Mouse (Mus musculus): ENCODE results near the gene Frs3.
A peak's percentile ranks its signal among the peaks of the same experiment; 100 is the strongest.

Frs3 gene

DNA sequence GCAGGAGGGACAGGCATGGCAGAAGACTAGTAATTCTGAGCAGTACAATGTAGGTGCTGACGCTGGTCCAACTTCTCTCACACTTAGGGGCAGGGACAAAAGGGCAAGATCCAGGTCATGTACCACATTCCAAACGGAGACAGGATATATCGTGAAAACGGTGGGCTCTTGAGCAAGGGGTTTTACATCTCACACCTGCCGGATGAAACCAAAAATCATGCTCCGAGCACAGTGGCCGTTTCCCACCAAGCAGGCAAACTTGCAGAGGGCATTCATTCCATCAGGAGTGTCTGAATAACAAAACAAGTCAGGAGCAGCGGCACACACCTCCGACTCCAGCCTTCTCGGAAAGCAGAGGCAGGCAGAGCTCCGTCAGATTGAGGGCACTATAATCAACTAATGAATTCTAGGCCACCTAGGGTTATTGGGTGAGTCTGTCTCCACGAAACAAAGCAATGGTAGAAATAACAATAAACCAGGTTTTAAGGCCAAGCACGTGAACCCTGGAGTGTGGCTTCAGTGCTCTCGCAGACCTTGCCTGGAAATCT lies 46.8 kb downstream of the Frs3 start:
- peak; percentile 68 for DNase-seq (ENCODE audit: low read depth, low spot score)

DNA sequence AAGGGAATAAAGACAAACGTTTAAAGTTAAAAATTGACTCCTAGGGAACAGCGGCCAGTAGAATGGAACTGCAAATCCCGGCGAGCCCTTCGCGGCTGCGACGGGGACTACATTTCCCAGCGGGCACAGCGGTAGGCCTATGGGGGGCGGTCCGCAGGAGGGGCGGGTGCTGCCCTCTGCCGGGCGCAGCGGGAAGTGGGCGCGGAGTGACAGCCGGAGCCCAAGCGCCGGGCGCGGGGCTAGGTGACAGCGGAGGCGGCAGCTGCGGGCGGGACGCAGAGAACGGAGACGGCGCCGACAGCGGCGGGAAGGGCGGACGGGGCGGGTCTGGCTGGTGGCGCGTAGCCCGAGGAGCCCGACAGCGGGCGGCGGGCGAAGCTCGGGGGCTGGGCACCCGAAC lies 48.0 kb downstream of the Frs3 start, which contains the start of gene Tfeb:
Tfeb (plus strand) TSS at position 175 of the 400 bp plus-strand sequence.
- peak; percentile 91 for DNase-seq (ENCODE audit: low read depth, low spot score)

DNA sequence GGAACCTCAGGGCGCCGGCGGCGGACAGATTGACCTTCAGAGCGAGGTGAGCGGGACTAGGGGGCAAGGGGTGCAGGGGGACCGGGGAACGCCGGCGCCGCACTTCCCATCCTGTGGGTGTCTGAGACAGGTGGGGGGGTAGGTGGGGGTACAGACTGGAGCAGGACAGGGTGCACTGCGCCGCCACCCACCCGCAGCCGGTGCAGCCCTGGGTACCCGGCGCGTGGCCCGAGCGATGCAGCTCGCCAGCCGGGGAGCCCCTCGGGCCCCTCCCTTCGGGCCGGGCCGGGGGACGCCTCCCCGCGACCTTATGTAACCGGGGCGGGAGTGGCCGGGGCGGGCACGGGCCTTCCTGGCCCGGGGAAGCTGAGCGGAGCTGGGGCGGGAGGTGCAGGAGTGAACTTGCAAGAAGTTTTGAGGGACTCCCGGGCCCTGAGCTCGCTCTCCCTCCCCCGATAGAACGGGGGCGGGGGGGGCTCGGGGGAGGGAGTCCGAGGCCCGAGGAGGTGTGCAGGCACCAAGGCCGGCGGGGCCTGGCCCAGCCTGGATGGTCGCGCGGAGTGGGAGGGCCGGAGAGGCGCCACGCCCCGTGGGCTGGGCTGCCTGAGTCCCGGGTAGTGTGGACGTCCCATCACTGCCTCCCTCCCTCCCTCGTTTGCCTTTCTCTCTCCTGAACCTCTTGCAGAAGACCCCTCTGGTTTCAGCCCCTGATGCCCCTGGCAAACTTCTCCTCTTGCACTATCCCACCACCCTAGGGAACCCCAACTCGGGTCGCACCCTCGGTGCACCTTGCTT lies 48.6 kb downstream of the Frs3 start:
- DNase-seq (ENCODE audit: low read depth, low spot score): peak; percentile 89

DNA sequence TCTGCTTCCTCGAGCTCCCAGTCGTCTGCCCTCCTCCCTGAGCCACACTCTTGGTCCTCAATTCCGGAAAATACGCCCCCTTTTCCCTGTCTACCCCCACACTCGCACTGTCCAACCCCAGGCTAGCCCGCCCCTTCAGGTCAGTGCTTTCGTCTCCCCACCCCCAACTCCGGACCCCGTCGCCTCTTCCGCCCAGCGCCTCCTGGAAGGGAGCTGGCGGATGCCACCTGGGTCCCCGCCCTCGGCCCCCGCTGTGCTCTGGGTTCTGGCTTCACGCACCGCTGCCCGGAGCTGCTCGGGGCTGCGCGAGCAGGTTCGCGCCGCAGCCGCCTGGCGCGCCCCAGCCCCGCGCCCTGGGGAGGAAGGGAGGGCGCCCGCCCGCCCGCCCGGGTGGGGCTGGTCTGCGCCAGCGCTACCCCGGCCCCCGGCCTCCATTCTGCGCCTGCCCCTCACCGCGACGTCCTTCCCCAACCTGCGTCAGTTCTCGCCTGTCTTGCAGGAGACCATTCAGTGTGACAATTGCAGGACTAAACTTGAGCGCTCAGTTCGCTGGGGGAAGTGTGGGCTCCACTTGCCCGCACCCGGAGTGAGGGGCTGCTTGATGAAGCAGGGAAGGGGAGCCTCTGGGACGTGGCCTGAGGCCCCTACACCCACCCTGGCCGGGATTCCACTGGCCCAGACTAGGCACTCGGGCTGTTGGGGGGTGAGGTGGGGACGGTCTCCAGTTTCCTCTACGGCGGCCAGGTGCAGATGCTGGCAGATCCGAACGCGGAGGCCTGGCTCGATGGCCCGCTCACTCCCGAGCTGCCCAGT lies 49.4 kb downstream of the Frs3 start:
- peak; percentile 96 for DNase-seq (ENCODE audit: low read depth, low spot score)

DNA sequence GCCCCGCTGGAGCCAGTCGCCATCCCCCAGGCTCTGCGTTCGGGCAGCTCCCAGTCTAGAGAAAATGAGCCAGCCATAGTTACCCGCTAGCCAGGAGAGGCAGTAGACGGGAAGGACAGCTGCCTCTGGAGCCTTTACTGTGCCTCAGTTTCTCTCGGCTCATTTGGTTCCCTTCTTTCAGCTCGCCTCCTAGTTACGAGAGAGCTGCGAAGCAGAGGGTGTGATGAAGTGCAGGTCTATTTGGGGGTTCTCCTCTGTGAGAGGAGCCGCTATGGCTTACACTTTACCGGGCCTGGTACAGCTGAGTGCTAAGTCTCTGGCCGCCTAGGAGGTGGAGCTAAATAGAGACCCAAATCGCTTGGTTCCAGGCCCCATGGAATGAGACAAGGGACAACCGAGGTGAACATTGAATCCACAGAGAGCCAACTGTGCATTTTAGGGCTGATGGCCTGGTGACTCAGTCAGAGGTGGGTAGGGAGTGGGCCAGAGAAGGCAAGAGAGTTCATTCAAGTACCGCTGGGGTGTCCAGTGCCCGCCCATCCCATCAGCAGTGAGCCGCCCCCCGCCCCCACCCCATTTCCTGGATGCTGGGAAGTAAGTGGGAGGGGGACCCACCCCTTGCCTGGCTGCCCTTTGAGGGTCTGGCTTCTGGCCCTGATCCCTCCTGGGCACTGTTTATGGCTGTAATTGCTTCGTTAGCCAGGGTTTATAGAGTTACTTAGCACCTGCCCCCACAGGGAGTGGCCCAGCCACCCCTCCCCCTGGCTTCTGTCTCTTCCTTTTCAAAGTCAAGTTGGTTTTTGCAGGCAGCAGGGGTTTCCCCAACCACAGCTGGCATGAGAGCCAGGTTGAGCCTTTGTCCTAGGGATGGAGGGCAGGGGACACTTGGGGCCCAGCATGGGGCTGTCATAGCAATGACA lies 50.3 kb downstream of the Frs3 start:
- peak; percentile 88 for DNase-seq (ENCODE audit: low read depth, low spot score)

DNA sequence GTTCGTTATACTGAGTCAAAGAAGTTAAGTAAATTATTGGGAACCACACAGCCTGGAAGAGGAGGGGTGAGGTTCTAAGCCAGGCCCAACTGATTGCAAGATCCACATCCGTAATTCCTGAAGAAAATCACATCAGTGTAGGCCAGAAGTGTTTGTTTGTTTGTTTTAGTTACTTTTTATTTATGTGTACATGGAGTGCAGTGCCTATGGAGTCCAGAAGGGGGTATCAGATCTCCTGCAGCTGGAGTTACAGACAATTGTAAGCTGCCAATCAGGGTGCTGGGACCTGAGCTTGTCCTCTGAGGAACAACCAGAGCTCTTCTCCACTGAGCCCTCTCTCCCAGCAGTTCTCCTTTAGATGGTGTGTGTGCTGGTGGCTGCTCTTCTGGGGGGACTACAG lies 51.4 kb downstream of the Frs3 start:
- DNase-seq (ENCODE audit: low read depth, low spot score): peak; percentile 87

DNA sequence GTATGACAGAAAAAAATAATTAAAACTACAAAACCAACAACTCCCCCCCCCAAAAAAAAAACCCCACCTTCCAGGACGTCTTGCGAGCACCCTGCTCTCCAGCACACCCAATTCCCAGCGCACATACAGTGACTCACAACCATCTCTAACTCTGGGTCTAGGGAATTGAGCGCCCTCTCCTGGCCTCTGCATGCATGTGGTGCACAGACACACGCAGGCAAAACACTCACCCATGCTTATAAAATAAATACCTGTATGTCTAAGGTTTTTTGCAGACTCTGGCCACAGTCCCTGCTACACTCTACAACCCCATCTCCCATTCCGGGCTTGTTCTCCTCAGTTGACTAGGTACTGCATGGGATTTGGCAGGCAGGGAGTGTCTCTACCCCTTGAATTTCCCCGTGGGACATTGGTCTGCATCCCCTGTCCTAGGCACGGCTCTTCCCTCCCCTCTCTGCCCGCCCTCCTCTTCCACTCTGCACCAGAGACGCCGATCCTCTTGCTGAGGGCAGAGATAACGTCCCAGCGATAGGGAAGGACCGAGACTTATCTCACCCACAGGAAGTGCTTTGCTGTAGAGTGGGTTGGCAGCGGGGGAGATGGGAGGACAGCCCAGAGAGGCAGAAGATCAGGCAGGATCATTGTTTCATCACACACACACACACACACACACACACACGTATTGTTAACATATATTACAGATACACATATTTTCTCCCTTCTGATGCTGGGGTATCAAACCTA lies 54.3 kb downstream of the Frs3 start:
- peak; percentile 87 for DNase-seq (ENCODE audit: low read depth, low spot score)

DNA sequence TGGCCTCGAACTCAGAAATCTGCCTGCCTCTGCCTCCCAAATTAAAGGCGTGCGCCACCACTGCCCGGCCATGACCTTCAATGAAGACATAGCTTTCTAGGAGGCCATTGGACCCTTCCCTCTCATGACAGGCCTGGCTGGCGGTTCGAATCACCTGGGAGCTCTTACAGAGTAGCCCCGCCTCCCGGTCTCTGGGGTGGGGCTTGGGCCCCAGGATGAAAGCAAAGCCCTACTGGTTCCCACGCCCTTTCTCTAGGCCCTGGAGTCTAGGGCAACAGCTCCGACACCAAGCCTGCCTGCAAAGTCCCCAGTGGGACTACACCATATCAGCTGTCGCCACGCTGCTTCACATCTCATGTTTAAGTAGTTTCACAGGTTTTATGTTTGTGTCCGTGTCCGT lies 55.3 kb downstream of the Frs3 start:
- peak; percentile 80 for DNase-seq (ENCODE audit: low read depth, low spot score)

DNA sequence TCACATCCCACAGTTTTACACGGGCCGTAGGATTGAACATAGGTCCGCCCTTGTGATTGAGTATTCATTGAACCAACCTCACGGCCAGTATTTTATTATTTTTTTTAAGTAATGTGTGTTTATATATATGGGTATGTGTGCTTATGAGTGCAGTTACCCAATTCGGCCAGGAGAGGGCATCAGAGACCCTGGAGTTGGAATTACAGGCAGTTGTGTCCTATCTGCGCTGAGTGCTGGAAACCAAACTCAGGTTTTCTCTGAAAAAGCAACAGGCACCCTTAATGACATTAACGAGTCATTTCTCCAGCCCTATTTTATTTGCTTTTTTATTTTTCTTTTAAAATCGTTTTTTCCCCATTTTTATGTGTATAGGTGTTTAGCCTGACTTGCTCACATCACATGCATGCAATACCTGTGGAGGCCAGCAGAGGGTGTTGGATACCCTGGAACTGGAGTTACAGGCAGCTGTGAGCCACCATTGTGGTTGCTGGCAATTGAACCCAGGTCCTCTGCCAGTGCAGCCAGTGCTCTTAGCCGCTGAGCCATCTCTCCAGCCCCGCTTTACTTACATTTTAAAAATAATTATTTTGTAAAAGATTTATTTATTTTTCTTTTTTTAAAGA lies 56.0 kb downstream of the Frs3 start:
- peak; percentile 92 for DNase-seq (ENCODE audit: low read depth, low spot score)

DNA sequence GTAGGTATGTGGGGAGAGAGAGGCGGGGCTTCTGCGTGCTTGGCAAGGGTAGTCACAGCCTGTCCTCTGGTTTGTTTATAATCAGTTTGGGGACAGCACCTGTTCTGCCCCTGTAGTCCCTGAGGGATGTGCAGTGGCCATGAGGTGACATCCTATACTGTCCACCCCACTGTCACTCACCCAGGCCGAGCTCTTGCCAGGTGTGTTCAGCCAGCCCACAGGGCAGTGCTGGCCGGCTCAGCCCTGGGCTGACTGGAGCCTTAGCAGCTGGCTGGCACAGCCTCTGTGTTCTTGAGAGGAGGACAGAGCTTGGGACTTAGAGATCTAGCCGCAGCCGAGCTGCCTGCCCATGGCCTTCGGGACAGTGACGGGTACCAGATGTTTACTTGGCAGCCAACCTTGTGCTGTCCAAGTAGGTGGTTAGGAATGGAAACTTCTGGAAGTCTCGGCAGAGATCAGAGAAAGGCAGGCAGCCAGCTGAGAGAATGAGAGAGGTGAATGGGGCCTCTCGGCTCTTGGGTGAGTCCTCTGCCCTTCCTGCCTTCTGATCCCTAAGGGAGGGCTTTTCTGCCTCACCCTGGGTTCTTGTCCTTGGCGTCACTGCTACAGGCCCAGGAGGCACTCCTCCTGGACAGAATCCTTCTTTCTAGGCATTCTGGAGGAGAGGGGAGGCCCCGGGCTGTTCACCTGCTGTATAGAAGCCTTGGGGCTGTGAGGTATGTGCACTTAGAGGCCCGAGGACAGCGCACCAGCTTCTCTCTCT lies 60.1 kb downstream of the Frs3 start:
- no peak for DNase-seq (ENCODE audit: low read depth, low spot score)

DNA sequence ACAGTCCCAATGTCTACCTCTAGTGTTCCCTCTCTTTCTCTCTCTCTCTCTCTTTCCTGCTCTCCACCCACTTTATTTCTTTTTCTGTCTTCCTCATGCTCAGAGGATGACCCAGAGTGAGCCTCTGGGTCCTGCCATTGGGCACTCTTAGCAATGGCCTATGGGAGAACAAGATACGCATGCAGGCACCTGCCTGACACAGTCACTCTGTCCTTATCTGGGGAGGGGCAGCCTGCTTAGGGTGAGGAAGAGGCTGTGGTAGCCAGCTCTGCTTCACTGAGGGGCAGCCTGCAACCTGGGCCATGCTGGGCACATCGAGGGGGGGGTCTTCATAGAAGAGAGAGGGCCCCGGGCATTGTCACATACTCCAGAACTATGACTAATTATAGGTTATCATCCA lies 60.8 kb downstream of the Frs3 start:
- no peak for DNase-seq (ENCODE audit: low read depth, low spot score)

DNA sequence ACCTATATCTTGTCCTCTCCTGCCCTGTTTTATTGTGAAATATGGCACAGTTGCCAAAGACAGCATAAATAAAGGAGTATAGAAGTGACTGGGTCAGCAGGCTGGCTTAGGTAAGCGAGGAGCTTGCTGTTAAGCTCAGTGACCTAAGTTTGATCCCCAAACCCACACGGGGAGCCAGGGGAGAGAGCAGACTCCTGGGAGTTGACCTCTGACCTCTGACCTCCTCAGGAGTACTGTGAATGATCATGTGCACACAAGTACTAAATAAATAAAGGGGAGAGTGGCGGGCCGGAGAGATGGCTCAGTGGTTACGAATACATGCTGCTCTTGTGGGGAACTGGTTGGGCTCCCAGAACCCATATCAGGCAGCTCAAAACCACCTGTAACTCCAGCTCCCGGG lies 61.3 kb downstream of the Frs3 start:
- DNase-seq (ENCODE audit: low read depth, low spot score): no peak

DNA sequence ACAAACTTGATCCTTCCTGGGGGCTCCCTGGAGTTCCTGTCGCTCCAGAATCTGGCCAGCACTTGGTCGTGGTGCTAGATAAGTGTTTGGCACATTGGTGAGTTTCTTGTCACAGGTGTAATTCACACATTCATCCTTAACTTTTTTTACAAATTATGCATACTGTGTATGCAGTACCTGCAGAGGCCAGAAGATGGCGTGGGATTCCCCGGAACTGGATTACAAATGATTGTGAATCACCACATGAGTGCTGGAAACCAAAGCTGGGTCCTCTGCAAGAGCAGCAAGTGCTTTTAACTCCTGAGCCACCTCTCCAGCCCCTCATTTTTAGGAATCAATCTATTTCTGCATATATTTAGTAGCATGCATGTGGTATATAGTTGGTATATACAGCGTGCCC lies 63.0 kb downstream of the Frs3 start:
- peak; percentile 72 for DNase-seq (ENCODE audit: low read depth, low spot score)

DNA sequence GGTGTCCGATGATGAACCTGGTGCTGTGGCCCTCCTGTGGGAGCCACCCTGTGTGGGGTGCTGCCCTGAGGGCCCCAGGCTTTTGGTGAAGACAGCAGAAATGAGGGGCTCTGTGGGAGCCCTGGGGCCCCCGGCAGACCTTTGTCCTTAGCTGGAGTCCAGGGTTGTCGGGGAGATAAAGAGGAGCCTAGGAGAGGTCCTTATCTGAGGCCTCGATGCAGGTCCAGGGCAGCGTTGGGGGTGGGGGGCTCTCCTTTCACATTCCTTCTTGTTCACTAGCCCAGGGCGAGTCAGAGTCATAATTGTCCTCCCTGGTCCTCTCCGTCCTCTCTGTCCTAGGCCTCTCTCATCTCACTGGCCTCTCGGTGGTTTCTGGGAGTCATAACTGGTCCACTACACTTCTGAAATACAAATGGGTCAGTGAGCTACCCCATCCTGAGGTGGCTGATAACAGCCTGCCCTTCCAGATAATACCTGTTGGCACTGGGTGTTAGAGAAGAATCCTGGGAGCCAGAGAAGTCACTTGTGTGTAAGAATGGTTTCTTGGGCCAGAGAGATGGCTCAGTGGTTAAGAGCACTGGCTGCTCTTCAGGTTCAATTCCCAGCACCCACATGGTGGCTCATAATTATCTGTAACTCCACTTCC lies 64.4 kb downstream of the Frs3 start:
- DNase-seq (ENCODE audit: low read depth, low spot score): no peak
